Mouse (Mus musculus) gastrocnemius, postnatal 25 days (tissue): ENCODE data around the gene Akap6. TPM values are rescaled to one million over a fixed set of nuclear protein-coding genes. Genes with fewer than 3 reads are reported as not detected.

Experiments used
- DNase-seq: peaks from one replicate; pipeline ENCODE4 v3.0.0; 2022
- long read RNA-seq, 2 experiments: library from polyadenylated mRNA; stranded (forward); transcript quantifications; one replicate each; pipeline ENCODE4 v2.0.0; 2021
- total RNA-seq, 2 experiments: library from RNA; stranded (reverse); gene quantifications; 1 replicate in 1 of 2; 2 replicates in 1 of 2; pipeline ENCODE4 v1.2.3; 2021

Gene Akap6
- 10 to 100 TPM; 20.7 to 36.8 TPM for total RNA-seq
- long read RNA-seq, experiment 1, partial matches to known transcripts: 1 of 8 reads
- long read RNA-seq, experiment 1, other reads (novel, unspliced or antisense): 7 of 8 reads
- long read RNA-seq, experiment 2, partial matches to known transcripts: 2 of 11 reads
- long read RNA-seq, experiment 2, other reads (novel, unspliced or antisense): 9 of 11 reads

DNA sequence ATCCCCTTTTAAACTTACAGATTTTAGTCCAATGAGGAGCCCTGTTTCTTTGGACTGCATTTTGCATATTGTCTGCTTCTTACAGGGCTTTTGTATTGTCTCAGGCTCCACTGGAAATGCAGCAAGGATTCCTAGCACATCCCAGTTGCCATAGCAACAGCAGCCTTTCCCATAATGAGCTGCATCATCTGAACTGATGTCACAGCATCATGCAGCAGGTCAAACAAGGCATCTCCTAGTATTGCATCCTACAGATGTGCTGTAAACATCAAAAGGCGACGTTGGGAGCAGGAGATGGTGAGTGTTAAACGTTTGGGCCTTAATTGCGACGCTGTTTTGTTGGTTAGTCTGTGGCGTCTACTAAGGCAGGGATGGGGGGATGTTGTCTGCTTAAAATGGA lies at the start of gene Akap6:
Gene Akap6 (plus strand): TSS at position 238 of the 400 bp plus-strand sequence.
- DNase-seq: no peak

DNA sequence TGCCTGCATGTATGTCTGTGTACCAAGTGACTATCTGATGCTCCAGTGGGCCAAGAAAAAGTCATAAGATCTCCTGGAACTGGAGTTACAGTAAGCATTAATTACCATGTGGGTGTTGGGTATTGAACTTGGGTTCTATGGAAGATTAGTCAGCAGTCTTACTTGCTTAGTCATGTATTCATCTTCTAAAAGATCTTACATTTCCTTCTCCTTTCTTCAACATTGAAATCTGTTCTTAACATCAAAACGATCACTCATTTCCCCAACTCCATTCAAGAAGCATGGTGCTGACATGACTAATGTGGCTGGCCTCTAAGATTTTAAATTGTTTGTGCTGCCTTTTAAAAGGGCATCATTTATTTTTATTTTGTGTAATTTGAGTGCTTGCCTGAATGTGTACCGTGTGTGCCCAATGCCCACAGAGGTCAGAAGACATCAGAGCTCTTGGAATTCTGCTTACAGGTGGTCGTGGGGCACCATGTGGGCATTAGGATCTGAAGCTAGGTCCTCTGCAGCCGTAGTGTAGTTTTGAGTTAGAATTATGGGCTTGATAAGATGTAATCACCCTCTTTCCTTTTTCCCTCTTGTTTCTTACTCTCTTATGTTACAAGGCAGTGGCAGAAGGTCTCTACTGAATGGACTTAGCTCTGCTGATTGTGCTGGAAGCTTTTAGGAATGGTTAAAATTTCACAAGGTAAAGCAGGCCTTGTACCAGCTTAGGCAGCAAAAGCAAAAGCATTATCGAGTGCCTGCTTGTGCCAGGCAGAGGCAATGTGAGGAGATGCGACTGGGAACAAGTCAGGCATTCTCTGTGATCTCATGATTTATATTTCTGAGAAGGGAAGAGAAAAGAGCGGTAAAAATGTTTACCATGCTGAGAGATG lies 36.0 kb upstream of the Akap6 start:
- no peak for DNase-seq

DNA sequence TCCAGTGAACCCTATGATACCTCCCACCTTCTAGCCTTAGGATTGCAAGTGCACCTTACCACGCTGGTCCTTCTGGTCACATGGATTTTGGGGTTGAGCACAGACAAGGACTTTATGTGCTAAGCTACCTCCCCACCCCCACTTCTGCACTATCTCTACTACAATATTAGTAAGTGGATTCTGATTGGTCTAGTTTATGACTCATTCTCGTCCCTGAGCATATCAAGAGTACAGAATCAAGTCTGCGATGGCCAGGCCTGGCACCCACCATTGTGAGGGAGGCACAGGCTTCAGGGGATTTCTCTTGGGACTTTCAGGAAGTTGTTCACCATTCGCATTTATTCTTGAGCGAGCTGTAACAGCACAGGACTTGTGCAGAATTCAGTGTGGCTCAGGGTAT lies 34.2 kb upstream of the Akap6 start:
- no peak for DNase-seq

DNA sequence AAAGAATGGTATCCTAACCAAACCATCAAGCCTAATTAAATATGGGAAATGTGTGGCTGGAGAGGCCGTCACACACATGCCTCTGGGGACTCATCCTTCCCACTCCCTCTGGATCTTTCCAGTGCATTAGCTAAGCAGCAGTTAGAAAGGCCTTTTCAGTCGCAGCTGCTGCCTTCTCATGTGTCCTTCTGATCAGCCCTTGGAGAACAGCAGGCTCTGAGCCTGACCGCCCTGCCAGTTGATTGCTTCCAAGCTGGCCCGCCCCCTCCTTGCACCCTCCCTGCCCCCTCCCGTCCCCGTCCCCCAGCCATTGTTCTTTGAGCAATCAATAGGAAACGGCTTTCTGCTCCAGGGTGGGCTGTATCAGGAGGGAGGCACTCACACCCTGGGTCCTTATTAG lies 27.7 kb upstream of the Akap6 start:
- DNase-seq: peak; percentile 34

DNA sequence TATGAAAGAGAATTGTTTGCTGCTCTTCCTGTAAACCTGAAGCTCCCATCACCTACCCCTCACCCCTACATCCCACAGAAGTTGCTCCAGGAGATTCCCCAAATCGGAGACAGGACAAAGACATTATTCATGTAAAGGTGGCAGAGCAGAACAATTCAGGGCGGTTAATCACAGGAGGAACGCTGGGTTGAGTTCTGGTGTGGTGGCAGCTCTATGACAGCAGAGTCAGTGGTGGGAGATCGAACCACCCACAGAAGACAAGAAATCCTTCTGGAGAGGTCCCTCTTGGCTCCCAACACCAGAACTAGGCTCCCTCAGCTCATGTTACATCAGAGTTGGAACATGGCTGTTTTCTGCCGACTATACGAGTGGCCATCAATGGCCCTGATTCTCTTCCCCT lies 27.2 kb upstream of the Akap6 start:
- no peak for DNase-seq

DNA sequence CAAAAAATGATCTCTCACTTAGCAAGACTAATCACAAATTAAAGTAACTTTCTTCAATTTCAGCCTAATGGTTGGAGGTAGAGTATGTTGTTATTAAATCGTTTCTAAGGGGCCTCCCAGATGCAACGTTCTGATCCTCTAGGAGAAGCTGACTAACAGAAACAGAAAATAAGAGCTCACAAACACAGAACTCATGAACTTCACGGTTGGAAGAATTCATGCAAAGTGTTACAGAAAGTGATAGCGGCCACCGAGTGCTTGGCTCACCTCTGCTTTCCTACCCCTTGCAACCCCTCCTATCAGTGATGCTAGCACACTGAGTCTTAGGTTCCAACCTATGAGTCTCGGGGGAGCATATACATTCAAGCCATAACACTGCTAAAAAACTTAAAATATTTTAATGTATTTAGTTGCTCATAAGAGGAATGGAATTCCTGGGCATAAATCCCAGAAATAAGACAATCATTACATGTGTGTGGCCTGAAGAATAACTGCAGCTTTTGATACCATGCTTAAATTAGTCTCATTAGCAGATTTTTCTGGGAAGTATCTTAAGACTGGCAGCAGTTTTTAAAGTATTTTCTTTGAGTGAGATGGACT lies 25.7 kb upstream of the Akap6 start:
- no peak for DNase-seq

DNA sequence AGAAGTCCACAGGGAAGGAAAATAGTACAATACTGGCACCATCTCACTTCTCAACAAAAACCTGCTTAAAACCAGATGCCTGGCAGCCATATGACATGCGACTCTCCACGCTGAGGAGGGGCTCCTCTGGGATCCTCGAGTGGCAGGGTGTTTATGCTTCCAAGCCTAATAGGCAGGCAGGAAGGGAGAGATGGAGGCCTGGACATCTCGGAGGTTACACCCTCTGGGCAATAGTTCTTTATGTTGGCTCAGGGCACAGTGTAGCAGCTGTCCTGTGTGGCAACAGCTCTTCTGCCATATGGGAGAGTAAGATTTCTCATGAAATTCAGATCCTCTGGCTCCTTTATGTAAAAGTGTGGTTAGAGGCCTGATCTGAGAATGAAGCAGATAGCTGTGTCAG lies 24.2 kb upstream of the Akap6 start:
- DNase-seq: no peak

DNA sequence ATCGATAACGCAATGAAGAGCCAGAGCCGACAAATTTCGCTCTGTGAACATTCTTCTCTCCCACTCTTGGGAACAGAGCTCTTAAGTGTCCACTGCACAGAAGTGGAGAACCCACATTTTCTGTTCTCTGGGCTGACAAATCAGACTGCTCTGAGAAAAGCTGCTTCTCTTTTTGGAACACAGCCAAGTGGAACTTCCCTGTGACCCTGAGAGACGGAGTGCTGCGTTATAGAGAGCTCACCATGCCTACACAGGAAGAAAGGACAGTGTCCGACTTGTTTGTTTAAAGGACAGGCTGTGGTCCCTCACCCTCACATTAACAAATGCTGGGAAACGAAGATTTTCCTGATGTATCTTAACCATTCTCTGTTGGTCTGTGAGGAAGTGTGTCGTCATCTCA lies 11.8 kb upstream of the Akap6 start:
- DNase-seq: no peak

DNA sequence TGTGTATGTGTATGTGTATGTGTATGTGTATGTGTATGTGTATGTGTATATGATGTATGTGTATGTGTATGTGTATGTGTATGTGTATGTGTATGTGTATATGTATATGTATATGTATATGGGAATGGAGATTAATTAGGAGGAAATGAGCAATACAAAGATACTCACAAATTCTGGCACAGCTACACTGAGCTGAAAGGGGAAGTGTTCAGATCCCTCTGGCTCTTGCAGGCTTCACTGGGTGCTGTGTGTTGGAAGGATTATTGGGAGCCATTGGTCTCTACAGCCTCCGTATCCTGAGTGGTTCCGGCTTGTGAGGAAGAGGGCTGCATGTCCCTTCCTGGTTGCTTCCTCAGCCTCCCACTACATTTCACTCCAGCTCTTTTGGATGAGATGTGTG lies 10.5 kb upstream of the Akap6 start:
- DNase-seq: no peak

DNA sequence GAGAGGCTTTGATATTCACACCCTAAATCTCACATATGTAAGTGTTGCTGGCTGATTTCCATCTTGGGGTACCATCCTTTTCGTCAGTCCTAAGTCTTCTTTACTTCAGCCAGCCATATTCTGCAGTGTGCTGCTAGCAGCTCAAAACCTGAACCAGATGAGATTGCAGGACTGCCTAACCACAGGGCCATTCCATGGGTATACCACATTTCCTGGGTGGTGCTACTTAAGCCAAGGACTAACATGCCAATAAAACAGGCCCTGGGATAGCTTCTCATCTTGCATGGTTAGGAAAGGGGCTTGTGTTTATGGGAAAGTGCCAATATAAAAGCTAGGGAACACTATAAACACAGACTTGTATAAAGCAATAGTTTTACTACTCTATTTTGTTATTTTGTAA lies 7.6 kb upstream of the Akap6 start:
- DNase-seq: no peak

DNA sequence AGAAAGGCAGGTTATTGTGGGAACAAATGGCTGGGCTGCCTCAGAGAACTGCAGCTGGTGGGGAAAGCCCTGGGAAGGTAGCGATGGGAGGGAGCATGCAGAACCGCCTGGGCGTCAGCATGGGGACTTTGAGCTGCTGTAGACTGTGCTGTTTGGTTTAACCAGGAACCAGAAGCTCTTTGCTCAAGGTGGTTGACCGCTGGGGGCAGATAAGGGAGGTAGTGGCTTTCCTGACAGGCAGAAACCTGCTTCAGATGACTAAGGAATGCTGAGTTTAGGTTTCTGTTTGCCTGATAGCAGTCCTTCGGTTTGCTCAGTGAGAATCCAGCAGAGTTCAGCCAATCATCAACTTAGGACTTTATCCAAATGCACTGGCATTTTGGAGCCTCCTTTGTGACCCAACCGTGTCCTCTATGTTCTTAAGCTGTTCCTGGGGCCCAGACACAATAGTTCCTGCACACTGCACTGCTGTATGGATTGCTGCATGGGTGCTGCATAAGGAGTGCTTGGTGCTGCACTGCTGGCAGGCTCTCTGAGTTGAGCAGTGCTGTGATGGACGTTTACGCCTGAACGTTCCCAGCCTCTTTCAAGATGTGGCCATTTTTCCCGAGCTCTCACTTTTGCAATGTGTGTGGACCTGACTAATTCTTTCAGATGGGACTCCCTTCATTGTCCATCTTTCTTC lies 6.8 kb upstream of the Akap6 start:
- DNase-seq: no peak

DNA sequence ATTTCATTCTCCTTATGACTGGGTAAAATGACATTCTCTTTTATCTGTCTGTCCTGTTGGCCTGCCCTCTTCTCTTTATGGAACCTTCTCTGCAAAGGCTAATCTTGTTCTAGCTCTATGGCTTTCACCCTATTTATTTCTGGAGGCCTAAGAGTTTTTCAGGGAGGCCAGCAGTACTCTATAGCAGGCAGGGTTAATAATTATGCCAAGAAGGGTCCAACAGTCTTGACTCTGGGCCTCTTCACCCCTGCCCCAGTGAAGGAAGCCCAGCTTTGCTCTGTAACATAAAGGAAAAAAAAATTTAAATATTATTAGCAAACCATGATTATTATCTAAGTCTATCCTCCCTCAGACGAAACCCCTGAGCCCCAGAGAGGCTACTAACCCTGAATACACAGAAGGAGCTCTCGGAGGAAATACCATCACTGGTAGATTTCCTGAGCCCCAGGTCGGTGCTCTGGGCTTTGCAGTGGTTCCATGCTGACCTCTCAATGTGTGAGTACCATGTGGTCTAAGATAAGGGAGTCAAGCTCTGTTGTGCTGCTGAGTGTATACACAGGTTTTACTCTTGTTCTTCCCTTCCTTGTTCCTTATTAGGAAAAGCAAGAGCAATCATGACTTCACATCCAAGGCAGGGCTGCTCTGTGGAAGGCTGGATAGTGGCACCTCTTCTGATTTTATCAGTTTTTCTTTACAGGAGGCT lies 1.6 kb upstream of the Akap6 start:
- no peak for DNase-seq

DNA sequence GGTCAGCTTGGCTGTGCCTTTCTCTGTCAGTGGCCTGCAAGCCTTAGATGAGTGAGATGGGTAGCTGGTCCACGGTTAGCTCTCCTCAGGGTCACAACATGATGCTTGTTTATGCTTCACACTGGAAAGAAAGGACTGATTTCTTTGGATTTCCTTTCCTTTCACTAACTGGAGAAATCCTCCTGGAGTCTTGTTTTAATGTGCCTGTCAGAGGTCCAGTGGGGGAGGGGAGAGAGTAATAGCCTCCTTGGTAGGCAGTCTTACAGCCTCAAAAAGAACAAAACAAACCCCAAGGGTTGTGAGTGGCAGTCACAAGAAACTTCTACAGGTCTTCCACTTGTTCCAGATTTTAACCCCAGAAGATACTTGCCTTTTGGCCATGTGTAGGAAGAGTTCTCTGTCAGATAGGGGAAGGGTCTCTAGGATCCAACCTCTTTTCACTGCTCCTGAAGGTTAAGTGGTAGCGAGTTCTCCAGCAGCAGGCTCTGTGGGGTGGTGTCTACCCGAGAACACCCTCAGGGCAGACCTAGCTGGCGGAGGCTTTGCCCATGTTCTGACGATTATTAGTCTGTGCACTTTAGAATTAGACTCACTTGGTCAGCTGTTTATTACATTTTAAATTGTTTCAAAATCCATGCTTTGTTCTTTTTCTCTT lies 780 bp upstream of the Akap6 start:
- DNase-seq: no peak

DNA sequence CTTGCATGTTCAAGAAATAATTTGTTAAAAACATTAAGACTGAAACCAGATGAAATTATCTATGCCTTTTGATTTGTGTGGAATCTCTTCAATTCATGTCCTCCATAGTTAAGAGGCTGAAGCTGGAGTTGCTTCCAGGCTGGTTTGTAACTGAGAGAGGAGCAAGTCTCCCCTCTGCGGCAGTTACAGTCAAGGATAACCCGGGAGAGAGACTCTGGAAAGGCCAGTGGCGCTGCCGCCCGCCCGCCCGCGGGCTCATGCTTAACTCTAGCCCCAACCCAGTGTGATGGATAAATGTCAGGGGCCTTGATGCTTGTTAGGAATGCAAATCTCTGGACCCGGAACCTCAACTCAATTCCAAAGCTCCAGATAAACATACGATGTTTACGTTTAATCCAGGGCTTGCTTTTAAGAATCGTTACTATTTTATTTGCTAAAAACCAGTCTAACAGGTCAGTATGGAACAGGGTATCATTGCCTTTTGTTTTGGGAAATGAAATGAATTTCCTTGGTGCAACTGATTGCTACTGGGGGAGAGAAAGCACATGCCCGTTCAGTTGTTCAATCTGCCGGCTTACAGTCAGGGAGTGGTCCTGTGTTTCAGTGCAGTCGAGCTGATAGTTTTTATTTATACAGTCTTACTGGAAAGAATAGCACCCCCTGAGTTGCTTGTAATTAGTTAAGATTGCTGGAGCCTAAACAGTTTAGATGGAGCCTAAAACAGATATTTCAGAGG lies 946 bp downstream of the Akap6 start:
- DNase-seq: no peak

DNA sequence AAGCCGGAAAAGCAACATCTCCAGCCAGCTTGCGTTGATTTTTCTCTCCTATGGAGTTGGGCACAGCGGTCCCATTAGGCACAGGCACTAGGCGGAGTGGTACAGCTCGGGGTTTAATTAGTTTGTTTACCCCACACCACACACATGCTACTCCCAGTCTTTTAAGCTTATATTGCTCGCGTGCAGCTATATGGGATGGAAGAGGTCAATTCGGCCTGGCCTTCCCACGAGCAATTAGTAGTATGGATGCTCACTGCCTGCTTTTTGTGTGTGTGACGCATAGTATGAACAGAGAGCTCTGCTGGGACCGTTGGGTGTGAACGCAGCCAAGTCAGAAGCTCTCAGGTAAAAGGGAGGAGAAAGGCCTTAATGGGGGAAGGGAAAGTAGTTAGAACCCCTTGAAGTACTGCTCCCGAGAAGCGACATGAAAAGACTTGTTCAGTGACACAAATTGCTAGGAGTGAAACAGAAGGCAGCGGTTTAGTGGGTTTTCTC lies 1.6 kb downstream of the Akap6 start:
- no peak for DNase-seq

DNA sequence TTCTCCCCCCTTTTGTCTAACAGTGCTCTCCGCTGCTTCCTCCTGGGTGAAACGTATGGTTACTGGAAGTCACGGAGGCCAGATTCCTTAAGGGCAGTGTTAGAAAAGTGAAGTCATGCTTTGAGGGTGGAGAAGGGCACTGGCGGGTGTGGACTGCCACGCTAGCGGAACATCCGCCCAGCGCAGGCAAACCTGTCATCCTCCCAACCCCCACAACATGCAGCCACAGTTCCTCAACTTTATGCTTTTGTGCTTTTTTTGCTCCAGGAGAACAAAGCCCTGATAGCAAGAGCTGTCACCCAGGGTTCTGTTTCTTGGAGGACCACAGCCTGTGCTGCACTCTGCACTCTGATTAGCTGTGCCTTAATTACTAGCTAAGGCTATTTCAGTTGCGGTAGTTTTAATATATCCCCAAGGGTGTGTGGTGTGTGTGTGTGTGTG lies 2.0 kb downstream of the Akap6 start:
- DNase-seq: no peak

DNA sequence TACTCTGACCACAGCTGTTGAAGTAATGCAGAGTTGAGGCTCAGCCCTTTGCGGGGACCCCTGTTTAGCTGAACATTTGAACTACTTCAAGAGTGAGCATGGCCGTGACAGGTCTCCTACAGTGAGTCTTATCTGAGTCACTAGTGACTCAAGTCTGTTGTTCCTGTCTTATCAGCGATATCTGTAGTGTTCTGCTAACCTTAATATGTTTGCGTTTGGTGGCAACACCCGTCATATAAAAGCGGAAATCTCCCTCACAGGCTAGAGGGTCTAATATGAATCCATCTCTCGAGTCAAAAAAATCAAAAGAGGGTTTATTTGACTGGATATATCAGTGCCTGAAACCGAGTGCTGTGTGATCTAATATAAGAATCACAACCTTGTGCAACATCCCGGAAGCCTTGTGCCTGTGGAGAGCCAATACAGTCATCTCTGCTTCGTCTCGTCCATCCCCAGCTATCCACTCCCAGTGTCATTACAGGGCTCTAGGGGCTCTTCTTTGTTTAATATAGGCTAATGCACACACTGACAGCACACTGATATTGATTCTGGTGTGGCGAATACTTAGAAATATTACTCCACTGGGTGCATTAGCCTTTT lies 3.3 kb downstream of the Akap6 start:
- DNase-seq: no peak

DNA sequence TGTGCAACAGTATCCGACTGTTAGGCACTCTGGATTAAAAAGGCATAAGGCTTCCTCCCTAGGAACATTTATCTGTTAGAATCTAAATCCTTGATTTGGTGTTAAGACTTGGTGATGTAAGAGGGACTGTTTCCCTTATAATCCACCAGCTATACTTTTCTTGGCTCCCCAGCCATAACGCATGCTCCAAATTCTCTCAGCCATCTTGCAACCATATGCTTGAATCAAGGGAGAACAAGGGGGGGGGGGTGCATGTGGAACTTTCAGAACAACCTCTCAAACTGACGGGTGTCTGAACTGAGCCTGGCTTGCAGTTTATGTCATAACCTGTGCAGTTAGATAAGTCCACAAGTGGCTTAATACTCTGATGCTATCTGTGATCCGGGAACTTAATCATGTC lies 4.9 kb downstream of the Akap6 start:
- no peak for DNase-seq

DNA sequence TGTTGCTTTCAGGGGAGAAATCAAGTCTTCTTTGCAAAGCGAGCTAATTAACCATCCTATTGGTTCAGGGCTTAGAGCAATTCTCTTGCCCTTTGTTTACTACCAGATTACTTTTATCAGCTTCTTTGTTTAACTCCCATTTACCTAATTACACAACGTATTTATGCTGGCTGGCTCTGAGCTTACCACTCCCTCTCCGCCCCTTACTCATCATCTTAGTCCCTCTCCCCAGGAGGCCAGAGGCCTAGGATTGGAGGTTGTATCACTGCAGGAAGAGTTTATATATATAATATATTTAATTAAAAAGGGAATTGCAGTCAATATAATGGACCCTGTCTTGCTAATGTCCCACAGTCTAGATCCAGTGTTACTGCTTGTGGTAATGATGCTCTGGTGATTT lies 5.6 kb downstream of the Akap6 start:
- no peak for DNase-seq

DNA sequence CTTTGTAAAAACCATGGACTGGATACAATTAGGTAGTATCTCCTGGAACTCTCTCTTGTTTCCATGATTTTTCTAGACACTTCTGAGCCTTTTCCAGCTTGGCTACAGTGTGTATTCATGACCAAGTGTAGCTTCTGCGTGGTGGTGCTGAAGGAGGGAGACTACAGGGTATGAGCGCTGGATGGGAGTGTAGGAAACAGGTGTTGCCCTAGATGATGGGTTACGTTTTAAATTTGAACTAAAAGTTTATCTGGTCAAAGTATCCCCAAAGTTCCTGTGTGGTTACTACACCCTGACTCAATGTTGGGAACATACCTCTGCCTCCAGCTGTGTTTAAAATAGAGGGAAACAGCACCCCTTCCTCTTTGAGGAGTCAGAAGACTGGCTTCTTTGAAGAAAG lies 12.2 kb downstream of the Akap6 start:
- no peak for DNase-seq
